22 mouse cellular contexts compared by ENCODE assay signal in the genomic region with DNA sequence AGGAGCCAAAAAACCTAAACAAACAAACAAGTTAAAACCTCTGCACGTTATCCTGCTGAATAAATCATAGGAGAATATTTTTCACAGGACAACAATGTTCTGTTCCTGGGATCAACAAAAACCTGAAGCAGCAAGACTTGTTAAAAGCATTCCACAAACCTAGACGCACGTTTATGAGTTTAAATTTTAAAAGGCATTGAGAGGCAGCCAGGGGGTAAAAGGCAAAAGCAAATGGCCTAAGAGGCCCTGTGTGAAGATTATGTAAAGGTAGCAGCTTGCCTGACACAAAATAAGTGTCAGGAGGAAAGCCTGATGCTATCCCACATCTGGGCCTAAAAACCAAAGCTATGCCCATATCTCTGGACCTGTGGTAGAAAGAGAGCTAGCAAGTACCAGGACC.
"Had no signal": no experiment of that assay in that cellular context is flagged by ENCODE, and none has a peak within 500 bp of the region (broad histone marks: within the 10 kb centered on the region; RNA-seq: fewer than 3 reads in every experiment).

No protein-coding gene starts in this region.

- H3K27ac ChIP-seq: heart, adult 2 months; heart, embryonic 13.5 days; heart, embryonic 15.5 days; hindbrain, embryonic 13.5 days; hindbrain, embryonic 15.5 days; hindbrain, postnatal 0 days; limb, embryonic 13.5 days; limb, embryonic 15.5 days; liver, embryonic 12.5 days; liver, embryonic 14.5 days had no signal

- H3K9me3 ChIP-seq: heart, embryonic 13.5 days; heart, embryonic 15.5 days; hindbrain, embryonic 13.5 days; hindbrain, embryonic 15.5 days; limb, embryonic 13.5 days; limb, embryonic 15.5 days; liver, embryonic 12.5 days had no signal

- DNase-seq: forebrain, postnatal 0 days; gastrocnemius, postnatal 14 days; gastrocnemius, postnatal 36 days; heart, adult 2 months; heart, postnatal 14 days; heart, postnatal 36 days; kidney, adult 18-20 months; kidney, postnatal 10 days; layer of hippocampus, adult 9-11 months; layer of hippocampus, postnatal 36 days; left cerebral cortex, postnatal 4 days had no signal

- H3K4me3 ChIP-seq: heart, adult 2 months; heart, embryonic 13.5 days; heart, embryonic 15.5 days; hindbrain, embryonic 13.5 days; hindbrain, embryonic 15.5 days; limb, embryonic 13.5 days; limb, embryonic 15.5 days; liver, embryonic 12.5 days had no signal

- H3K4me1 ChIP-seq: liver, embryonic 12.5 days had no signal

- H3K9ac ChIP-seq: forebrain, postnatal 0 days; heart, embryonic 13.5 days; heart, embryonic 15.5 days; hindbrain, embryonic 13.5 days; hindbrain, embryonic 15.5 days; limb, embryonic 13.5 days; limb, embryonic 15.5 days; liver, embryonic 12.5 days; liver, embryonic 14.5 days had no signal

- H3K36me3 ChIP-seq: heart, embryonic 13.5 days; heart, embryonic 15.5 days; hindbrain, embryonic 13.5 days; hindbrain, embryonic 15.5 days; limb, embryonic 13.5 days; limb, embryonic 15.5 days; liver, embryonic 12.5 days had no signal

- H3K27me3 ChIP-seq: heart, embryonic 13.5 days; heart, embryonic 15.5 days; hindbrain, embryonic 13.5 days; hindbrain, embryonic 15.5 days; limb, embryonic 13.5 days; limb, embryonic 15.5 days; liver, embryonic 12.5 days had no signal

- ATAC-seq: forebrain, postnatal 0 days; hindbrain, postnatal 0 days; intestine, embryonic 16.5 days; liver, embryonic 12.5 days had no signal

- H3K4me2 ChIP-seq: heart, embryonic 11.5 days; heart, embryonic 13.5 days; heart, embryonic 15.5 days; hindbrain, embryonic 13.5 days; hindbrain, embryonic 15.5 days; limb, embryonic 13.5 days; limb, embryonic 15.5 days; liver, embryonic 12.5 days had no signal
